Mouse (Mus musculus) hindbrain, embryonic 11.5 days (tissue): ENCODE measurements at regions not wholly inside any gene's neighbourhood (a gene's known extent, or its start where the extent isn't known, plus 50 kb on each side); places are given as distances from the start of the nearest gene placed in this dataset.

Experiments used
- ATAC-seq: fragments of 200-750 bp; cut with Nextera tagmentation; 2 replicates; pipeline ENCODE4 v1.8.0; 2017; ENCODE audit warnings: mild to moderate bottlenecking, moderate TSS enrichment, moderate library complexity; ENCODE audit not compliant: low FRiP score
- DNase-seq: peaks from one replicate; pipeline ENCODE4 v3.0.0-alpha.2; 2015; ENCODE audit warnings: low spot score
- H3K27ac ChIP-seq: fragments of 300-500 bp; sonication (generic); 2 replicates; pipeline ENCODE4 v1.5.1; 2014; ENCODE audit warnings: mild to moderate bottlenecking, low read depth, low read length
- H3K27me3 ChIP-seq: fragments of 300-500 bp; sonication (generic); 2 replicates; pipeline ENCODE4 v1.6.1; 2014; ENCODE audit warnings: mild to moderate bottlenecking, low read length, moderate library complexity, mixed read lengths; ENCODE audit not compliant: control insufficient read depth, insufficient read depth
- H3K36me3 ChIP-seq: fragments of 300-500 bp; sonication (generic); 2 replicates; pipeline ENCODE4 v1.6.1; 2014; ENCODE audit warnings: mild to moderate bottlenecking, low read length, moderate library complexity, mixed read lengths; ENCODE audit not compliant: control insufficient read depth, insufficient read depth
- H3K4me1 ChIP-seq: fragments of 300-500 bp; sonication (generic); replicated peaks from 2 replicates; pipeline ENCODE4 v1.6.1; 2014; ENCODE audit warnings: low read length, mixed read lengths; ENCODE audit not compliant: control insufficient read depth, insufficient read depth
- H3K4me2 ChIP-seq: fragments of 300-500 bp; sonication (generic); replicated peaks from 2 replicates; pipeline ENCODE4 v1.6.1; 2014; ENCODE audit warnings: mild to moderate bottlenecking, low read depth, low read length
- H3K4me3 ChIP-seq: fragments of 300-500 bp; sonication (generic); 2 replicates; pipeline ENCODE4 v1.5.1; 2014; ENCODE audit warnings: low read depth, low read length
- H3K9ac ChIP-seq: fragments of 300-500 bp; sonication (generic); 2 replicates; pipeline ENCODE4 v1.6.1; 2014; ENCODE audit warnings: low read depth, low read length
- H3K9me3 ChIP-seq: fragments of 300-500 bp; sonication (generic); 2 replicates; pipeline ENCODE4 v1.6.1; 2016; ENCODE audit warnings: low read length; ENCODE audit not compliant: control insufficient read depth
- WGBS: fragments of 180-500 bp; shearing (Covaris S2); extraction: QIAGEN DNeasy Blood & Tissue Kit; methylation state at CpG from one replicate; pipeline ENCODE4 v1.1.7; 2014; 5-methylcytosine and 5-hydroxymethylcytosine counted together

- DNase-seq (no peak), ATAC-seq (no peak)
- no peaks in the 10 kb centered on the region for H3K36me3 ChIP-seq
- H3K4me1 ChIP-seq = no peaks in the 10 kb centered on the region
- H3K9me3 ChIP-seq = no peaks in the 10 kb centered on the region
- no peak overlapping the region for H3K9ac ChIP-seq
- no peaks in the 10 kb centered on the region for H3K27me3 ChIP-seq
- no peak overlapping the region for H3K4me2 ChIP-seq
- no peak overlapping the region for H3K27ac ChIP-seq
- no peak overlapping the region for H3K4me3 ChIP-seq
Observed at GRCm38 (mm10) chr4:93935692-93936091, 600.4 kb upstream of the Tusc1 start.

- Histone ChIP-seq H3K9ac (no peak overlapping the region), H3K36me3 (no peaks in the 10 kb centered on the region), H3K27me3 (no peaks in the 10 kb centered on the region), H3K4me1 (no peaks in the 10 kb centered on the region), H3K4me3 (no peak overlapping the region), H3K4me2 (no peak overlapping the region), H3K27ac (no peak overlapping the region), H3K9me3 (no peaks in the 10 kb centered on the region)
- ATAC-seq (no peak), DNase-seq (no peak)
- 92% methylated on average over 7 of the region's 7 CpGs for WGBS
Observed at GRCm38 (mm10) chr4:93927117-93927516, 591.8 kb upstream of the Tusc1 start.

DNA sequence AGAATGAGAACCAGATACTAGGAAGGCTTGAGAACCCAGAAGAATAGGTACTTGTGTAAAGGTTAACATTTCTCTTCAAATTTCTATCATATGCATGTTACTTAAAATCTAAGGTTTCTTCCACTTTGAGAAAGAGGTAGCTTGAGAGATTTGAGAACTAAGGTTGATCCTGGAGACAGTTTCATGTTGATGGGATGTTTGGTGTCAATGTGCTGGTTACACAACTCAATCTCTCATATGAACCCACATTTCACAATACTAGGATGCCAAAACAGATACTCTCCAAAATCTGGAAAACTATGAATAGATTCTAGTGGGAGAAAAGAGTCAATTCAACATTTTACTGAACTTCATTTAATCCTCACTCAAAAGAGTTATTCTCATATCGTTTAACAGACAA is 589.1 kb upstream of the Tusc1 start:
- H3K27me3 ChIP-seq = no peaks in the 10 kb centered on the region
- ATAC-seq (no peak), DNase-seq (no peak)
- no peak overlapping the region for H3K4me2 ChIP-seq
- H3K27ac ChIP-seq = no peak overlapping the region
- no peaks in the 10 kb centered on the region for H3K36me3 ChIP-seq
- H3K4me1 ChIP-seq = no peaks in the 10 kb centered on the region
- H3K9ac ChIP-seq = no peak overlapping the region
- H3K4me3 ChIP-seq = no peak overlapping the region
- WGBS = 86% methylated on average over 1 of the region's 1 CpGs
- no peaks in the 10 kb centered on the region for H3K9me3 ChIP-seq

DNA sequence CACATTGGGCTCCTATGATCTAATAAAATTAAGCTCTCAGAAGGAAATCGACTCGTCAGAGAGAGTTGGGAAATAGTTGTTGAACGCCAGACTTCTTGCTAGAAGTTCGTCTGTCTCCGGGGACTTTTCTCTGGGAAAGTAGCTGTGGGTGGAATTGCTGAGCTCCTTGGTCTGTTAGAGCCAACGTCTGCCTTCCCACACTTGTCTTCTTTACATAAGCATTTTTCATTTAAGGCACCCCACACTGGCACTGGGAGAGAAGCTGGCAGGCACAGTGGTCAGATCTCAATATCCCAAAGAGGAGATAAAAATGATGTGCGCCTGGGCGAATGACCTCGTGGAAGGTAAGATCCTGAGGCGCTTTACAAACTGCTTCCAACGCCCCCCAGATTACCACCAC is 551.3 kb upstream of the Tusc1 start:
- ATAC-seq (no peak), DNase-seq (no peak)
- Histone ChIP-seq H3K9ac (no peak overlapping the region), H3K36me3 (no peaks in the 10 kb centered on the region), H3K4me1 (no peaks in the 10 kb centered on the region), H3K9me3 (no peaks in the 10 kb centered on the region), H3K27me3 (no peaks in the 10 kb centered on the region), H3K4me3 (no peak overlapping the region), H3K27ac (no peak overlapping the region), H3K4me2 (no peak overlapping the region)
- 88% methylated on average over 11 of the region's 11 CpGs for WGBS

DNA sequence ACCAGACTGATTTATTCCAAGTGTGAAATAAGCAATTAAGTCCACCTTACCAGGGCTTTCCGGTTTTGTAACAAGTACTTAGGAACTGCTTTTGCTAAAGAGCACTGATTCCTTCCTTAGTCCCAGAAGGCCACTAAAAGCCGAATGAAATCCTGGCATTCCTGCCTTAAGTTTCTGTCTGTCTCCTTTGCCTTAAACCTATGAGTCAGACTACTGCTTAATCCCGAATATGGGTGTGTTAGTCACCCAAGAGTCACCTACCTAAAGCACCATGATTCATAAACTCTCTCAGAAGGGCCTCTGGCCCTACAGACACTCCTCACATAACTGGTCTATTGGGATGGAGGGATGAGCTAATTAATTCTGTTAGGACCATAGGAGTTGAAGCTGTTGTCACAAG is 546.0 kb upstream of the Tusc1 start:
- Histone ChIP-seq H3K4me1 (no peaks in the 10 kb centered on the region), H3K9me3 (no peaks in the 10 kb centered on the region), H3K4me2 (no peak overlapping the region), H3K36me3 (no peaks in the 10 kb centered on the region), H3K27ac (no peak overlapping the region), H3K4me3 (no peak overlapping the region), H3K9ac (no peak overlapping the region), H3K27me3 (no peaks in the 10 kb centered on the region)
- no peak for DNase-seq
- ATAC-seq = no peak
- WGBS = 90% methylated on average over 3 of the region's 3 CpGs

GRCm38 (mm10) chr4:93879351-93879872 is 544.1 kb upstream of the Tusc1 start:
- Histone ChIP-seq H3K9me3 (no peaks in the 10 kb centered on the region), H3K36me3 (no peaks in the 10 kb centered on the region), H3K9ac (no peak overlapping the region), H3K27ac (no peak overlapping the region), H3K27me3 (no peaks in the 10 kb centered on the region), H3K4me2 (no peak overlapping the region), H3K4me1 (no peaks in the 10 kb centered on the region), H3K4me3 (no peak overlapping the region)
- ATAC-seq (peak; percentile 66), DNase-seq (peak; percentile 7)
- 70% methylated on average over 8 of the region's 8 CpGs for WGBS

GRCm38 (mm10) chr4:93873271-93873670 is 538.0 kb upstream of the Tusc1 start:
- 52% methylated on average over 3 of the region's 3 CpGs for WGBS
- Histone ChIP-seq H3K9ac (no peak overlapping the region), H3K27me3 (no peaks in the 10 kb centered on the region; the same call in 1 of the 2 replicates), H3K36me3 (no peaks in the 10 kb centered on the region), H3K9me3 (no peaks in the 10 kb centered on the region), H3K4me2 (no peak overlapping the region), H3K27ac (no peak overlapping the region), H3K4me1 (no peaks in the 10 kb centered on the region), H3K4me3 (no peak overlapping the region)
- DNase-seq = no peak
- no peak for ATAC-seq

GRCm38 (mm10) chr4:93853451-93853850 is 518.1 kb upstream of the Tusc1 start:
- DNase-seq (no peak), ATAC-seq (no peak)
- no peaks in the 10 kb centered on the region for H3K27me3 ChIP-seq
- no peaks in the 10 kb centered on the region for H3K36me3 ChIP-seq
- no peaks in the 10 kb centered on the region for H3K9me3 ChIP-seq
- no peak overlapping the region for H3K9ac ChIP-seq
- no peak overlapping the region for H3K4me3 ChIP-seq
- 72% methylated on average over 3 of the region's 3 CpGs for WGBS
- H3K27ac ChIP-seq = no peak overlapping the region
- no peaks in the 10 kb centered on the region for H3K4me1 ChIP-seq
- no peak overlapping the region for H3K4me2 ChIP-seq

- no peaks in the 10 kb centered on the region for H3K27me3 ChIP-seq
- no peaks in the 10 kb centered on the region for H3K4me1 ChIP-seq
- ATAC-seq (no peak), DNase-seq (no peak)
- no peak overlapping the region for H3K4me2 ChIP-seq
- H3K9ac ChIP-seq = no peak overlapping the region
- H3K9me3 ChIP-seq = no peaks in the 10 kb centered on the region
- H3K27ac ChIP-seq = no peak overlapping the region
- H3K4me3 ChIP-seq = no peak overlapping the region
- 85% methylated on average over 3 of the region's 3 CpGs for WGBS
- no peaks in the 10 kb centered on the region for H3K36me3 ChIP-seq
Observed at GRCm38 (mm10) chr4:93849178-93849577, 513.9 kb upstream of the Tusc1 start.
